Mouse (Mus musculus): ENCODE data around the gene Cd38.

- no peak for TF ChIP-seq POLR2A (IDR thresholded peaks at IDR 0.05; ENCODE audit: low read depth, low read length)
- no peak for TF ChIP-seq CTCF (IDR thresholded peaks at IDR 0.05; ENCODE audit: extremely low read depth, insufficient read depth, insufficient read length, insufficient replicate concordance)
Observed at GRCm38 (mm10) chr5:43845646-43846045, 22.7 kb upstream of the Cd38 start.
